Mouse (Mus musculus) cerebellum, postnatal 25 days (tissue): Measurements from ENCODE around the gene Olfr1367.

Source experiments
- DNase-seq, 2 experiments: peaks; one replicate each; pipeline ENCODE4 v3.0.0; 2021; ENCODE audit warnings: mixed read lengths in 2 of 2

Olfr1367 gene

GRCm38 (mm10) chr13:21346610-21347009 lies at the start of gene Olfr1367:
Gene Olfr1367, plus strand, starts transcription at chr13:21346910.
- no peak for DNase-seq

- DNase-seq, result no peak
These were observed 48.2 kb upstream of the Olfr1367 start for GRCm38 (mm10) chr13:21298557-21298956.

DNA sequence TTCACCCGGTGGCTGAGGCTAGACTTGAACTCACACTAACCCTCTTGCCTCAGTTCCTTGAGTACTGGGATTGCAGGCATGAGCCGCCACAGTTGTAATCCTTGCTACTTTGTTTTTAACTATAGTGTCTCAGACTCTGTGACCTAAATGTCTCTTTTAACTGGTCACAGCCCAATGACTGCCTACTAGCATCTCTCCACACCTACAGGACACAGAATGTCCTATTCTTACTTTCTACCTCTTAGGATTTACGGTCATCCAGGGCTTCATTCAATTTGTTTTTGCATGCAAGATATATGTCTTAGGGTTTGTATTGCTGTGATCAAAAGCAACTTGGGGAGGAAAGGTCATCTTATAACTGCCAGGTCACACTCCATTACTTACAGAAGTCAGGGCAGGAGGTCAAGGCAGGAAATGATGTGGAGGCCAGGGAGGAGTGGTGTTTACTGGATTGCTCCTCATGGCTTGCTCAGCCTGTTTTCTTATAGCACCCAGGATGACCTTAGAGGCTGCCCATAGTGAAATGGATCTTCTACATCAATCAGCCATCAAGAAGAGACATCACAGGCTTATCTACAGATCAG lies 42.1 kb upstream of the Olfr1367 start:
- no peak for DNase-seq

DNA sequence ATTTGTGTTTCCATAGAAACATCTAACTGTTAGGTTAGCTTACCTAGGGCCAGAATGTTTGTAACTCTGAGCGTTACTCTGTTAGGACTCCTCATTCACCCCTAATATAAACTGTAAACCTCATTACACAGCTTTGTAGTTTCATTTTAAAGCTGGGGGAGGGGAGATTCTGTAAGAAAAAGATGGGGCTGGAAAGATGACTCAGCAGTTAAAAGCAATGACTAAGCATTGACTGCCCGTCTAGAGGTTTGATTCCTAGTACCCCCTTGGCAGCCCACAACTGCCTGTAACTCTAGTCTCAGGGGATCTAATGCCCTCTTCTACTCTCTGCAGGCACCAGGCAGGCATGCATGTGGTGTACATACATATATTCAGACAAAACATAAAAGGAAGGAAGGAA lies 36.9 kb upstream of the Olfr1367 start:
- no peak for DNase-seq

DNA sequence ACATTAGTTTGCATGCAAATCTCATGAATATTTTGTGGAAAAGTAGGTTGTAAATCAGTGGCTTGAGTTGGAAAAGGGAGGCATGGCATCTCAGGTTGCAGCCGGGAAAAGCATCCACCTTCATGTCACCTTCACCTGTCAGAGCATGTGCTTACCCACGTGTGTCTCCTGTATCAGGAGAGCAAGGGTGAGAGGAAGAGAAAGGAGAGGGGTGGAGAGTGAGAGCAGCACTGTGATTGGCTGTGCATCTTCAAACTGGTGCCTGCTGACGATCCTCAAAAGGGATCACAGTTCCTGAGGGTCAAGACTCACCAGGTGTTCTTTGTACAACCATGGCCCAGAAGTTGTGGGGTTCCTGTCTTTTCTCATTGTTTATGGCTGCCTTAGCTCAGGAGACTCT lies 34.8 kb upstream of the Olfr1367 start, which contains the start of gene Gpx6:
Gene Gpx6, plus strand, starts transcription at position 200 of the 400 bp plus-strand sequence.
- no peak for DNase-seq

- no peak for DNase-seq
These were observed 33.9 kb upstream of the Olfr1367 start for GRCm38 (mm10) chr13:21312854-21313253.

DNA sequence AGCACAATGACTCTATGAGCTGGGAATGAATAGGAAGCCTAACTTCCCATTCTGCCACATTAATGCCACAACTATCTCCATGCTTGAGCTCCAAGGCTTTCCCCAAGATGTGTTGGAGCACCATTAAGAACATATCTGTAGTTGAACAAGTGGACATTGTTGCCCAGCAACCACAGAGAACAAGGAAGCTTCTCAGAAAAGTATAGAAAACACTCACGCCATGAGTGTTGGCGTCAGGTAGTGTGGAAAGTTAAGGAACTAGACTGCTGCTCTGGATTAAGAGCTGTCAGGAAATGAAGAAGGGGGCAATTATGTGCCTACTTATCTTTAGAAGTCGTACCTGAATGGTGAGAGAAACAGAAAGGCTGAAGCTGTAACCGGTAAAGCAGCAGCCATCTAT lies 32.8 kb upstream of the Olfr1367 start:
- no peak for DNase-seq

- DNase-seq, result no peak
These were observed 26.4 kb upstream of the Olfr1367 start for GRCm38 (mm10) chr13:21320262-21320661.

DNA sequence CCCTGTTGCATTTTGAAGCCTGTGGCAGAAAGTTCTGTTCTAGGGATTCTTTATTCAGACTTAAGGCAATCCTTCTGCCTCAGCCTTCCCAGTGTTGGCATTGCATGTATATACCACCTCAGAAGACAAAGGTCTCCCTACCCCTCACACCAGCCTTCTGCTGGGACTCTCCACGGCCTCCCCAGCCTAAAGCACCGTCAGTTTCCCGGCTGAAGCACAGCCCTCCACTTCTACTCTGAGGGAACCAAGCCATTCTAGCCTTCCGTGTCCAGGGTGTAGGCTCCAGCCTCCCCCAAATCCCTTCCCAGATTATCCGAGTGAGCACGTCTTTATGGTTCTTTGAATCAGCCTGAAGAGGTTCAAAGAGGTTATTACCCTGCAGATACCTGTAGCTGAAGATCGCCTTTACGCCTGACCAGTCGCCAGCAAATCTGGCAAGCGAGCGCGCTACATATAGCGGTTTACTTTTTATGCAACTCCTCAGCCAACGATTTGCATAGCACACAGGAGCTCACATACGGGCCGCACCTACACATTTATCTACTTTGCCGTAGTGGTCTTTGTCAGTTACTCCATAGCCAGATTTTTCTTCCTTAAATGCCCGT lies 24.7 kb upstream of the Olfr1367 start:
- peak; percentile 34 to 48 for DNase-seq

DNA sequence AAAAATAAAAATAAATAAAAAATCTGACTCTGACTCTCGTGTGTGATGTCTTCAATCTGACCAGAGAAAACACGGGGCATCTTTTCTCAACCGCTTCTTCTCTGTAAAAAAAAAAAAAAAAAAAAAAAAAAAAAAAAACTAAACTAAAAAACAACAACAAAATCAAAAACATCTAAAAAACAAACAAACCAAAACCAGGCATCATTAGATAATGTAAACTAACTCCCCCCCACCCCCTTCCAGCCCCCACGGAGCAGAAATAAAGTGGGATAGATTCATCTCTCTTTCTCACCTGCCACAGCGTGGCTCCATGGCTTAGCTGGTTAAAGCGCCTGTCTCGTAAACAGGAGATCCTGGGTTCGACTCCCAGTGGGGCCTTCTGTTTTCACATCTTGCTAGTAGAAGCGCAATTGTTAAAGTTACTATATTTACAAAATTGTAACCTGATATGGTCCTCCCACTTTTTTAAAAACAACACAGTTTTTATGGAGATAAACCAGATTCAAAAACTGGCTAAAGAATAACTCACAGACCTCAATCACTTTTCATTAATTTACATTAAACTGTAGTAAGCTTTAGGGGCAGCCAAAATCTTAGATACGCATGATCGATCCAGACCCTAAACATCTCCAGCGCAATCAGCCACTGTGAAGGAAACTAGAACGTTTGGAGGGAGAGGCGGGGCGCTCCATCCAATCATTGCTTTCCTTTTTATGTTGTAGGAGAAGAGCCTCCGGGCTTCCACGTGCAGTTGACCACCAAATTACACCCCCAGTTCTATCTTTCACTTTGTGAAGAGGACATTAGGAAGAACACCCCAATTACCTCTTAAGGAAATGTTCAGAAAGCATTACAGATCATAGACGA lies 24.0 kb upstream of the Olfr1367 start:
- peak; percentile 68 to 81 for DNase-seq

DNA sequence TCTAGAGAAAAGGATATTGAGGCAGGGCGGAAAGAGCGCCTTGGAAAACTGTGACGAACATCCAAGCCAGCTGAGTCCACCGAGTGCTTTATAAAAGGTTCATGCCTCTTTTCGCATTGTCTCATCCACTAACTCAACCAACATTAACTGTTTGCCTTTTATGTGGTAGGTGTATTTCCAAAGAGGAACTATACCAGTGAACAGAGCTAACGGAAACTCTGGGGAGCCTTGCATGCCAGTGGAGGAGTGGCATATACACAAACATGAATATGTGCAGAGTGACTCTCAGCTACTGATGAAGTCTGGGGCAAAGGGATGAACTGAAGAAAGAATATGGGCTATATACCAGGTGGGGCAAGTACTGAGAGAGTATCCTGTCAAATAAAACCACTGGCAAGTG lies 23.3 kb upstream of the Olfr1367 start:
- DNase-seq, result no peak

DNA sequence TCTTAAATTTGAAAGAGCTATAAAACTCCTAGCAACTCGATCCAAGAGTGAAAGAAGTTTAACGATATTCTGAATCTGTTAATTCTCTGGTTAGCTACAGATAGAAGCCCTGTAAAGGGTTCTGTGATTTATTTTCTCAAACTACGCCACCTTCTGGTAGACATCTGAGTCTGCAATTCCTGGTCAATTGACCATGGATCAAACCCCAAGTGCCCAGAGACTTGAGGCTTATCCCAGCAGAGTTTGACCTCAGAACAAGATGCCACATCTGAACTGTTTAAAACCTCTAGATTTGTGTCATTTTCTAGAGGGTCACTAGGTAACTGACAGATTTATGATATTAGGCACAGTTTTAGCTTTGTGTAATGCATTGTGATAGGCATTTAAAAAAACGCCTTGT lies 20.5 kb upstream of the Olfr1367 start:
- no peak for DNase-seq

DNA sequence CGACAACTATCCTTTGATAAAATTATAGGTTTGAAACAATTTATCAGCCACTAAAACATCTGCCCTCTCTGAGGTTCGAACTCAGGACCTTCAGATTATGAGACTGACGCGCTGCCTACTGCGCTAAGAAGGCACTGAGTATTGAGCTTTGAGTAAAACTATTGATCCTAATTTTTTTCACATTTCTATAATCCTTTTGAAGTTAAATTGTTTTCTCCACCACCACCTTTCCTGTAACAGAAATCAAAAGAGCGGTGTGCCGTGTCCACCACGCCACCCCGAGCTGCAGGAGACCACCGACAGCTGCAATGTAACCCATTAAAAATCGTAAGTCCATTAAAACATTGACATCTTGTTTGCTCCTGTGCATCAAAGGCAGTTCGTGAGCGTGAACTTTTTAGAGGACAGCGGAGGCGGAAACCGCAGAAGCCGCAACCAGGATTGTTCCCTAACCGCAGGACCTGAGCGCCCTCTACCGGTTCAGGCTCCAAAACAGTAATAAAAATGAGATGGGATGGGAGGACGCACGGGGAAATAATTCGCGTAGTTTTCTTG lies 20.0 kb upstream of the Olfr1367 start:
- peak; percentile 82 to 90 for DNase-seq

GRCm38 (mm10) chr13:21327424-21327823 lies 19.3 kb upstream of the Olfr1367 start:
- DNase-seq, result peak in 1 of 2 experiments; percentile 11

GRCm38 (mm10) chr13:21350593-21350992 lies 3.9 kb downstream of the Olfr1367 start:
- no peak for DNase-seq

DNA sequence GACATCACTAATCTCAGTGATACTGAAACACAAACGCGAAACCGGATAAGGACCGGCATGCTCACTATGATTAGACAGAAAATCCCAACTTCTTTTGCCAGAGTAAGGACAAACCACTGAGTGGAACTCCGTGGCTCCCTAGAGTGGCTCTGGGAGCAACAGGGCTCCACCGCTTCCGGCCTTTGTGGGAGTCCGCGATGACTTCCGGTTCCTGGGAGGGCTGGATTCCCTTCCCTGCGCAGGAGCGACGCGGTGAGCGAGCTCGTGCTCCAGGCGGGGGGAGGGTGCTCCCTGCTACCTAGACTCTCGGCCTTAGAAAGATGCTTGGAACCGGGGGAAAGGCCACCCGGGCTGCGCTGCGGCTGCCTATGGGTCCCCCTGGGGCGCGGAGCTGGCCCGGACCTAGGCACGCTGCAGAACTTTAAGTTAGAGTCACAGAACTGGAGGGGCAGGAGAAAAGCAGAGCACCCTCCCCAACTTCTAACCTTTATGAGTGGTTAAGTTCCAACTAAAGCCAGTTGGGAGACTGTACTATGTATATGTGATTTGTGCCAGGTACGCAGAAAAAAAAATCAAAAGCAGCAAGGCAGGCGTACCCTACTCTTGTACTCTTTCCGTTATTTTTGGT lies 16.0 kb downstream of the Olfr1367 start, which contains the start of gene Zscan12:
Gene Zscan12, plus strand, starts transcription at position 200 of the 628 bp plus-strand sequence.
- peak; percentile 90 to 94 for DNase-seq

- DNase-seq, result peak; percentile 14 to 28
These were observed 17.0 kb downstream of the Olfr1367 start for GRCm38 (mm10) chr13:21363719-21364118.

DNA sequence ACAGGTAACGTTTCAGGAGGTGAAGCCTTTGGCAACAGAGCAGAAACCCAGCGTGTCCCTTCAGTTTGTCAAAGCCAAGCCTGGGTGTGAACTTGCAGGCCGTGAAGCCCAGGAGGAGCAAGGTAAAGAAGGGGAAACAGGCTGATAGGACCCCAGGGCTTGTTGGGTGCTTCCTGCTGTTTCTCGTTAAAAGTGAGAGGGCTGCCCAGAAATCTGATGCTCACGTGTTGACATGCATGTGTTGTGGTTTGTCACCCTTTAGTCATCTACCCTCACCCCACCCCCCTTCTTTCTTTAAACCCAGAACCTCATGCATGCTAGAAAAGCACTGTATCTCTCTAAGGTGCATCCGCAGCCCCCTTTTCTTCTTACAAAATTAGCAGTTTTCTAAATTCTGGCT lies 19.9 kb downstream of the Olfr1367 start:
- no peak for DNase-seq

- no peak for DNase-seq
These were observed 26.0 kb downstream of the Olfr1367 start for GRCm38 (mm10) chr13:21372700-21373099.

- no peak for DNase-seq
These were observed 31.1 kb downstream of the Olfr1367 start for GRCm38 (mm10) chr13:21377773-21378172.

DNA sequence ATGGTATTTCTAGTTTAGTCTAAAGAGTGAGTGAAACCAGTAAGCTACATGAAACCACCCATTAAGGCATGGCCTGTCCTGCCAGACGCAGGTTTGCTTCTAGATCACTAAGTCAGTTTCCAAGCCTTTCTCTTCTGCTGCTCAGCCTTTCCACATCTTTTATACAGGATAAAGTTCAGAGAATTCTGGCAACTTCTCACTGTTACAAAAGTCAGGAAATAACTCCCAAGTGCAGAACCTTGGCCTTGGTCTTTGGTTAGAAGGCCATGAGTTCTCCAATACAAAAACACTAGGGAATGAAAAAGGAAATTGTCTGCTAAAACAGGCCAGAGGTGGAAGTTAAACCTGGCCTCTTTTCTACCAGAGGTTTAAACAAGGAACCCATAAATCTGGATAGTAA lies 48.5 kb downstream of the Olfr1367 start:
- DNase-seq, result no peak

- DNase-seq, result no peak
These were observed 48.9 kb downstream of the Olfr1367 start for GRCm38 (mm10) chr13:21395623-21396022.

DNA sequence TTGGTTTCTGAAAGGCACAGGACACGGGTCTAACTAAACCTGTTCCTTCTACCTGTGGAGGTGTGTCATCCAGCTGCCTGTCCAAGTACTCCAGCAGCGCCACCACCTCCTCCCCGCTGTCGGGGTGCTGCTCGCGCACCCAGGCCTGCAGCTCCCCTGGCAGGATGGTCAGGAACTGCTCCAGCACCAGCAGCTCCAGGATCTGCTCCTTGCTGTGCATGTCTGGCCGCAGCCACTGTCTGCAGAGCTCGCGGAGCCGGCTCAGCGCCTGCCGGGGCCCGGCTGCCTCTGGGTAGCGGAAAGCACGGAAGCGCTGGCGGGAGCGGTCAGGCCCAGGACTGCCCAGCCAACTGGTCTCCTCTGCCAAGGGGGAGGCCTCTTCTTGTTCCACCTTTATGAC lies 49.3 kb downstream of the Olfr1367 start:
- DNase-seq, result peak; percentile 51 to 55
